Mouse (Mus musculus) liver, adult 2 months (tissue): ENCODE results near the gene Cmtm8. TPM values are rescaled to one million over a fixed set of nuclear protein-coding genes. Genes with fewer than 3 reads are reported as not detected.
A peak's percentile ranks its signal among the peaks of the same experiment; 100 is the strongest.

ENCODE experiments used
- DNase-seq: peaks from one replicate; pipeline ENCODE4 v3.0.0-alpha.2; 2011; ENCODE audit warnings: low read depth, low spot score; ENCODE audit errors: extremely low read depth
- H3K27ac ChIP-seq: fragments of 200-500 bp; replicated peaks from 2 replicates; pipeline ENCODE4 v1.5.1; 2012; ENCODE audit warnings: low read depth, mild to moderate bottlenecking, control low read depth, inconsistent platforms, low read length; ENCODE audit not compliant: insufficient read depth
- H3K27me3 ChIP-seq: fragments of 200-500 bp; 2 replicates; pipeline ENCODE4 v1.6.1; 2012; ENCODE audit warnings: mild to moderate bottlenecking, moderate library complexity, low read length, inconsistent platforms; ENCODE audit not compliant: control insufficient read depth, insufficient read depth
- H3K36me3 ChIP-seq: fragments of 200-500 bp; 2 replicates; pipeline ENCODE4 v1.6.1; 2012; ENCODE audit warnings: low read length, inconsistent platforms; ENCODE audit not compliant: control insufficient read depth, insufficient read depth
- H3K4me1 ChIP-seq: fragments of 200-500 bp; 2 replicates; pipeline ENCODE4 v1.6.1; 2011; ENCODE audit warnings: low read length; ENCODE audit not compliant: control insufficient read depth, insufficient read depth
- H3K4me3 ChIP-seq: fragments of 200-500 bp; 2 replicates; pipeline ENCODE4 v1.5.1; 2011; ENCODE audit warnings: low read depth, mild to moderate bottlenecking, control low read depth, low read length, moderate library complexity; ENCODE audit not compliant: insufficient read depth
- H3K79me2 ChIP-seq: fragments of 200-500 bp; 2 replicates; pipeline ENCODE4 v1.6.1; 2012; ENCODE audit warnings: inconsistent platforms, mild to moderate bottlenecking, low read length, moderate library complexity; ENCODE audit not compliant: control insufficient read depth, insufficient read depth
- H3K9ac ChIP-seq: fragments of 200-500 bp; 2 replicates; pipeline ENCODE4 v1.6.1; 2012; ENCODE audit warnings: low read depth, mild to moderate bottlenecking, control low read depth, inconsistent platforms, low read length
- CTCF ChIP-seq: fragments of 200-500 bp; IDR thresholded peaks from 2 replicates; pipeline ENCODE4 v1.5.1; 2011; ENCODE audit warnings: low read depth, low read length, control low read depth
- POLR2A ChIP-seq: fragments of 200-500 bp; IDR thresholded peaks from 2 replicates; pipeline ENCODE4 v1.6.1; 2011; ENCODE audit warnings: low read length, control low read depth; ENCODE audit not compliant: insufficient read depth; ENCODE audit errors: extremely low read depth
- WGBS: fragments of 180-500 bp; shearing (Covaris S2); methylation state at CpG from one replicate; pipeline ENCODE4 v1.1.7; 2018; 5-methylcytosine and 5-hydroxymethylcytosine counted together
- polyA plus RNA-seq: library from polyadenylated mRNA; depleted of rRNA; stranded (reverse); fragments of >200 nt; gene quantifications from 2 replicates; pipeline ENCODE4 v1.2.3, GENCODE M21; 2012
- total RNA-seq: library from RNA; depleted of rRNA; stranded (reverse); fragments of >200 nt; gene quantifications from 2 replicates; pipeline ENCODE4 v1.2.3, GENCODE M21; 2014

Gene Cmtm8
- total and polyA plus RNA-seq, 2 experiments = 77.3 to 180 TPM

GRCm38 (mm10) chr9:114758801-114759200 lies 85.2 kb downstream of the Cmtm8 start:
- TF ChIP-seq CTCF (no peak), POLR2A (no peak)
- DNase-seq = no peak
- Histone ChIP-seq H3K79me2 (no peaks in the 10 kb centered on the region), H3K27ac (no peak overlapping the region), H3K4me3 (no peak overlapping the region), H3K9ac (no peak overlapping the region), H3K4me1 (no peaks in the 10 kb centered on the region), H3K27me3 (no peaks in the 10 kb centered on the region), H3K36me3 (no peaks in the 10 kb centered on the region)
- WGBS = 84% methylated on average over 5 of the region's 5 CpGs

GRCm38 (mm10) chr9:114758272-114758671 lies 85.7 kb downstream of the Cmtm8 start:
- no peak for DNase-seq
- Histone ChIP-seq H3K27me3 (no peaks in the 10 kb centered on the region), H3K4me3 (no peak overlapping the region), H3K36me3 (no peaks in the 10 kb centered on the region), H3K27ac (no peak overlapping the region), H3K4me1 (no peaks in the 10 kb centered on the region), H3K9ac (no peak overlapping the region), H3K79me2 (no peaks in the 10 kb centered on the region)
- 69% methylated on average over 7 of the region's 7 CpGs for WGBS
- TF ChIP-seq CTCF = no peak
- no peak for TF ChIP-seq POLR2A

GRCm38 (mm10) chr9:114752863-114753484 lies 91.0 kb downstream of the Cmtm8 start:
- 2% methylated on average over 36 of the region's 36 CpGs for whole genome bisulfite sequencing
- Histone ChIP-seq H3K27me3 (no peaks in the 10 kb centered on the region), H3K9ac (peak overlapping the region; percentile 53), H3K36me3 (peaks cover 6% of the 10 kb centered on the region; the same call in 1 of the 2 replicates), H3K4me1 (peaks cover 2% of the 10 kb centered on the region; the same call in 1 of the 2 replicates), H3K79me2 (no peaks in the 10 kb centered on the region), H3K27ac (no peak overlapping the region), H3K4me3 (peak overlapping the region; percentile 66)
- peak; percentile 86 for DNase-seq
- TF ChIP-seq POLR2A (no peak), CTCF (peak; percentile 94)

GRCm38 (mm10) chr9:114752311-114752710 lies 91.6 kb downstream of the Cmtm8 start:
- H3K27me3 ChIP-seq = no peaks in the 10 kb centered on the region
- 68% methylated on average over 9 of the region's 9 CpGs for WGBS
- TF ChIP-seq CTCF = no peak
- no peak for TF ChIP-seq POLR2A
- H3K27ac ChIP-seq = no peak overlapping the region
- H3K4me3 ChIP-seq = no peak overlapping the region
- peaks cover 6% of the 10 kb centered on the region; the same call in 1 of the 2 replicates for H3K36me3 ChIP-seq
- no peak for DNase-seq
- H3K4me1 ChIP-seq = peaks cover 2% of the 10 kb centered on the region; the same call in 1 of the 2 replicates
- H3K79me2 ChIP-seq = no peaks in the 10 kb centered on the region
- no peak overlapping the region for H3K9ac ChIP-seq

- H3K4me3 ChIP-seq = no peak overlapping the region
- H3K36me3 ChIP-seq = peaks cover 13% of the 10 kb centered on the region
- no peak overlapping the region for H3K9ac ChIP-seq
- 86% methylated on average over 3 of the region's 3 CpGs for WGBS
- no peak overlapping the region for H3K27ac ChIP-seq
- H3K79me2 ChIP-seq = no peaks in the 10 kb centered on the region
- TF ChIP-seq POLR2A (no peak), CTCF (0 out of 2 replicates have a peak, but pooled peaks have one; percentile 5)
- peaks cover 2% of the 10 kb centered on the region; the same call in 1 of the 2 replicates for H3K4me1 ChIP-seq
- H3K27me3 ChIP-seq = no peaks in the 10 kb centered on the region
- DNase-seq = no peak
Measured at GRCm38 (mm10) chr9:114751582-114751981, 92.4 kb downstream of the Cmtm8 start.

- Histone ChIP-seq H3K4me3 (no peak overlapping the region), H3K36me3 (peaks cover 19% of the 10 kb centered on the region)
- DNase-seq = no peak
Measured at GRCm38 (mm10) chr9:114747466-114747865, 96.5 kb downstream of the Cmtm8 start.

More at GRCm38 (mm10) chr9:114747466-114747865, 96.5 kb downstream of the Cmtm8 start:
- Histone ChIP-seq H3K27me3 (no peaks in the 10 kb centered on the region), H3K79me2 (no peaks in the 10 kb centered on the region), H3K4me1 (peaks cover 3% of the 10 kb centered on the region), H3K27ac (no peak overlapping the region), H3K9ac (no peak overlapping the region)
- WGBS = 94% methylated on average over 12 of the region's 12 CpGs
- TF ChIP-seq POLR2A (no peak), CTCF (no peak)
